Mouse (Mus musculus) heart, embryonic 16.5 days (tissue): ENCODE results near the gene Frmd8. TPM values are rescaled to one million over a fixed set of nuclear protein-coding genes. Genes with fewer than 3 reads are reported as not detected.
A peak's percentile ranks its signal among the peaks of the same experiment; 100 is the strongest.
"Not testable (repeated sequence)": the region's sequence is repeated elsewhere in the genome, so short reads cannot be mapped to it uniquely, and the experiment has no call there.

Experiments
- ATAC-seq: fragments of 200-750 bp; cut with Nextera tagmentation; replicated peaks from 2 replicates; pipeline ENCODE4 v1.8.0; 2017; ENCODE audit warnings: moderate number of reproducible peaks; ENCODE audit not compliant: insufficient read depth, low FRiP score; ENCODE audit errors: extremely low read depth
- H3K27ac ChIP-seq: fragments of 300-500 bp; sonication (generic); 2 replicates; pipeline ENCODE4 v1.5.1; 2014; ENCODE audit warnings: mild to moderate bottlenecking, low read length, control low read depth, moderate library complexity
- H3K27me3 ChIP-seq: fragments of 300-500 bp; sonication (generic); 2 replicates; pipeline ENCODE4 v1.6.1; 2014; ENCODE audit warnings: low read length, mixed read lengths; ENCODE audit not compliant: control insufficient read depth, insufficient read depth
- H3K36me3 ChIP-seq: fragments of 300-500 bp; sonication (generic); 2 replicates; pipeline ENCODE4 v1.6.1; 2014; ENCODE audit not compliant: control insufficient read depth, insufficient read depth
- H3K4me1 ChIP-seq: fragments of 300-500 bp; sonication (generic); 2 replicates; pipeline ENCODE4 v1.6.1; 2014; ENCODE audit warnings: low read length, mixed read lengths; ENCODE audit not compliant: control insufficient read depth, insufficient read depth
- H3K4me2 ChIP-seq: fragments of 300-500 bp; sonication (generic); 2 replicates; pipeline ENCODE4 v1.6.1; 2014; ENCODE audit warnings: low read depth, mild to moderate bottlenecking, control low read depth, low read length
- H3K4me3 ChIP-seq: fragments of 300-500 bp; sonication (generic); 2 replicates; pipeline ENCODE4 v1.5.1; 2014; ENCODE audit warnings: mild to moderate bottlenecking, control low read depth, low read length
- H3K9ac ChIP-seq: fragments of 300-500 bp; sonication (generic); 2 replicates; pipeline ENCODE4 v1.6.1; 2014; ENCODE audit warnings: low read length, control low read depth
- H3K9me3 ChIP-seq: fragments of 300-500 bp; sonication (generic); replicated peaks from 2 replicates; pipeline ENCODE4 v1.6.1; 2016; ENCODE audit warnings: low read length; ENCODE audit not compliant: control insufficient read depth
- WGBS: fragments of 180-500 bp; shearing (Covaris S2); extraction: QIAGEN DNeasy Blood & Tissue Kit; methylation state at CpG from one replicate; pipeline ENCODE4 v1.1.7; 2014; 5-methylcytosine and 5-hydroxymethylcytosine counted together
- polyA plus RNA-seq: library from polyadenylated mRNA; unstranded; fragments of >200 nt; fragmentation: Nextera tagmentation; extraction: Ambion mirVana; gene quantifications from 2 replicates; pipeline ENCODE4 v1.2.1, GENCODE M21; 2015

The Frmd8 gene
- polyA plus RNA-seq, 1 experiment from 2014 or later, result 33.6 TPM

GRCm38 (mm10) chr19:5891521-5892258 is 16.6 kb upstream of the Frmd8 start:
- no peak for ATAC-seq
- Histone ChIP-seq H3K27ac (0 out of 2 replicates have a peak overlapping the region, but pooled peaks have one; percentile 42), H3K9me3 (no peaks in the 10 kb centered on the region), H3K27me3 (no peaks in the 10 kb centered on the region), H3K36me3 (peaks cover 6% of the 10 kb centered on the region; the same call in 1 of the 2 replicates), H3K4me3 (no peak overlapping the region), H3K4me2 (no peak overlapping the region), H3K9ac (no peak overlapping the region), H3K4me1 (peaks cover 7% of the 10 kb centered on the region)
- WGBS, result 90% methylated on average over 12 of the region's 12 CpGs

GRCm38 (mm10) chr19:5889211-5889610 is 14.1 kb upstream of the Frmd8 start:
- ATAC-seq, result no peak
- Histone ChIP-seq H3K4me2 (no peak overlapping the region), H3K9me3 (no peaks in the 10 kb centered on the region), H3K4me3 (no peak overlapping the region), H3K4me1 (peaks cover 7% of the 10 kb centered on the region), H3K27me3 (no peaks in the 10 kb centered on the region), H3K27ac (no peak overlapping the region), H3K9ac (no peak overlapping the region), H3K36me3 (no peaks in the 10 kb centered on the region)
- WGBS, result 62% methylated on average over 4 of the region's 4 CpGs

- 62% methylated on average over 3 of the region's 3 CpGs for WGBS
- Histone ChIP-seq H3K27ac (no peak overlapping the region), H3K9me3 (no peaks in the 10 kb centered on the region), H3K4me1 (0 out of 2 replicates have a peak, but pooled peaks cover 2% of the 10 kb centered on the region), H3K4me3 (no peak overlapping the region), H3K36me3 (no peaks in the 10 kb centered on the region), H3K9ac (no peak overlapping the region), H3K4me2 (no peak overlapping the region), H3K27me3 (no peaks in the 10 kb centered on the region)
- ATAC-seq, result no peak
Observed at GRCm38 (mm10) chr19:5887234-5887815, 12.3 kb upstream of the Frmd8 start.

GRCm38 (mm10) chr19:5885838-5886237 is 10.8 kb upstream of the Frmd8 start:
- Histone ChIP-seq H3K4me2 (no peak overlapping the region), H3K27me3 (no peaks in the 10 kb centered on the region), H3K4me1 (0 out of 2 replicates have a peak, but pooled peaks cover 2% of the 10 kb centered on the region), H3K27ac (no peak overlapping the region), H3K36me3 (no peaks in the 10 kb centered on the region), H3K9me3 (no peaks in the 10 kb centered on the region), H3K9ac (no peak overlapping the region), H3K4me3 (no peak overlapping the region)
- 62% methylated on average over 4 of the region's 4 CpGs for WGBS
- no peak for ATAC-seq

- no peak overlapping the region for H3K4me2 ChIP-seq
- H3K4me3 ChIP-seq, result no peak overlapping the region
- no peak overlapping the region for H3K9ac ChIP-seq
- 13% methylated on average over 1 of the region's 1 CpGs for WGBS
- H3K4me1 ChIP-seq, result peaks cover 4% of the 10 kb centered on the region
- H3K27me3 ChIP-seq, result no peaks in the 10 kb centered on the region
- H3K36me3 ChIP-seq, result no peaks in the 10 kb centered on the region
- no peak overlapping the region for H3K27ac ChIP-seq
- ATAC-seq, result no peak
- no peaks in the 10 kb centered on the region for H3K9me3 ChIP-seq
Observed at GRCm38 (mm10) chr19:5883935-5884334, 8.9 kb upstream of the Frmd8 start.

- not testable (repeated sequence) for H3K36me3 ChIP-seq, H3K9me3 ChIP-seq, H3K27ac ChIP-seq, H3K4me3 ChIP-seq, H3K4me2 ChIP-seq, H3K27me3 ChIP-seq, ATAC-seq
- H3K9ac ChIP-seq, result peak overlapping the region; percentile 38; the same call in 1 of the 2 replicates
- 78% methylated on average over 5 of the region's 5 CpGs for WGBS
- peaks cover 20% of the 10 kb centered on the region for H3K4me1 ChIP-seq
Observed at GRCm38 (mm10) chr19:5882079-5882478, 7.0 kb upstream of the Frmd8 start.

GRCm38 (mm10) chr19:5881155-5881554 is 6.1 kb upstream of the Frmd8 start:
- WGBS, result 93% methylated on average over 6 of the region's 6 CpGs
- Histone ChIP-seq H3K9me3 (no peaks in the 10 kb centered on the region), H3K27me3 (no peaks in the 10 kb centered on the region), H3K36me3 (no peaks in the 10 kb centered on the region), H3K9ac (no peak overlapping the region), H3K4me1 (peaks cover 20% of the 10 kb centered on the region), H3K4me3 (no peak overlapping the region), H3K27ac (no peak overlapping the region), H3K4me2 (no peak overlapping the region)
- ATAC-seq, result no peak

GRCm38 (mm10) chr19:5879735-5880134 is 4.7 kb upstream of the Frmd8 start:
- Histone ChIP-seq H3K4me1 (peaks cover 20% of the 10 kb centered on the region), H3K4me3 (no peak overlapping the region), H3K9me3 (no peaks in the 10 kb centered on the region), H3K36me3 (no peaks in the 10 kb centered on the region), H3K27ac (no peak overlapping the region), H3K9ac (no peak overlapping the region), H3K4me2 (no peak overlapping the region), H3K27me3 (no peaks in the 10 kb centered on the region)
- WGBS, result 91% methylated on average over 7 of the region's 7 CpGs
- no peak for ATAC-seq

- Histone ChIP-seq H3K4me1 (peaks cover 26% of the 10 kb centered on the region), H3K36me3 (no peaks in the 10 kb centered on the region), H3K9ac (peak overlapping the region; percentile 73), H3K4me3 (no peak overlapping the region; the same call in 1 of the 2 replicates), H3K27me3 (no peaks in the 10 kb centered on the region), H3K27ac (no peak overlapping the region), H3K9me3 (no peaks in the 10 kb centered on the region), H3K4me2 (peak overlapping the region; percentile 58; the same call in 1 of the 2 replicates)
- WGBS, result 72% methylated on average over 3 of the region's 3 CpGs
- ATAC-seq, result no peak
Observed at GRCm38 (mm10) chr19:5878916-5879315, 3.8 kb upstream of the Frmd8 start.
